Mouse (Mus musculus) 416B (cell line): ENCODE data around the gene Cux1.

ENCODE experiments used
- DNase-seq: peaks from one replicate; pipeline ENCODE4 v3.0.0; 2011; ENCODE audit warnings: low read depth

The Cux1 gene

GRCm38 (mm10) chr5:136535976-136536725 is 31.1 kb downstream of the Cux1 start:
- DNase-seq = no peak

- no peak for DNase-seq
Measured at GRCm38 (mm10) chr5:136535204-136535603, 32.1 kb downstream of the Cux1 start.

- peak; percentile 76 for DNase-seq
Measured at GRCm38 (mm10) chr5:136533371-136534276, 33.7 kb downstream of the Cux1 start.

GRCm38 (mm10) chr5:136531674-136532365 is 35.5 kb downstream of the Cux1 start:
- peak; percentile 93 for DNase-seq

DNA sequence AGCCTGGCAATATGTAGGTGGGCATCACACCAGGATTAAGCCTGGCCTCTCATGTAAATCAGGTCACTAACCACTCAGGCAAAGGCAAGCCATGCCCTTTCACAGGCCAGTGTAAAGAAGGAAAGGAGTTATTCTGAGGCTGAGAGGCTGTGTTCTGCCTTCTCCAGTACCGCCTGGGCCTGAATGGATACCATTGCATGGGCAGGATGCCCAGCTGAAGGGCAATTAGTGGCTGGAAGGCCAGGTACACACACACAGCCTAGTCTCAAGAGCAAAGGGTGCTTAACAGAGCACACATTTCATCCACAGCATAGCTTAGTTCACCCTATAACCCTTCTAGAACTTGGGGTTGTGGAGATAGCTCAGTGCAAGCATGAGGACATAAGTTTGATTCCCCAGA is 36.4 kb downstream of the Cux1 start:
- no peak for DNase-seq

DNA sequence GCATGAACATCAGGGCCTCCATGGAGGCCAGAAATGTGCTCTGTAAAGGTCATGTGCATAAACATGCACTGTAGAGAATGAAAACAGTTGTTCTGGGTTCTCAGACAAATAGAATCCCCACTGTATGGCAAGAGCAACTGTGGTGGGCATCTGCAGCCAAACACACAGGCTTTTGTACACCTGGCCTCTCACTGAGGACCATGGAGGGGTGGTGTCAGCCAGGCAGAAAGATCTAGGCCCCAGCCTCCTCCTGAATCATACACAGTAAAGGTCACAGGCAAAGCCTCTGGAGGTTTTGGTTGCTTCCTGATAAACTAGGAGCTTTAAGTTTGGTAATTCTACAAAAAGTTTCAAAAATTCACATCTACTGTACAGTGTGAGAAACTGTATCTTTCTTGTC is 38.1 kb downstream of the Cux1 start:
- DNase-seq = no peak

- DNase-seq = no peak
Measured at GRCm38 (mm10) chr5:136527871-136528270, 39.4 kb downstream of the Cux1 start.

- no peak for DNase-seq
Measured at GRCm38 (mm10) chr5:136526545-136526909, 40.8 kb downstream of the Cux1 start.

DNA sequence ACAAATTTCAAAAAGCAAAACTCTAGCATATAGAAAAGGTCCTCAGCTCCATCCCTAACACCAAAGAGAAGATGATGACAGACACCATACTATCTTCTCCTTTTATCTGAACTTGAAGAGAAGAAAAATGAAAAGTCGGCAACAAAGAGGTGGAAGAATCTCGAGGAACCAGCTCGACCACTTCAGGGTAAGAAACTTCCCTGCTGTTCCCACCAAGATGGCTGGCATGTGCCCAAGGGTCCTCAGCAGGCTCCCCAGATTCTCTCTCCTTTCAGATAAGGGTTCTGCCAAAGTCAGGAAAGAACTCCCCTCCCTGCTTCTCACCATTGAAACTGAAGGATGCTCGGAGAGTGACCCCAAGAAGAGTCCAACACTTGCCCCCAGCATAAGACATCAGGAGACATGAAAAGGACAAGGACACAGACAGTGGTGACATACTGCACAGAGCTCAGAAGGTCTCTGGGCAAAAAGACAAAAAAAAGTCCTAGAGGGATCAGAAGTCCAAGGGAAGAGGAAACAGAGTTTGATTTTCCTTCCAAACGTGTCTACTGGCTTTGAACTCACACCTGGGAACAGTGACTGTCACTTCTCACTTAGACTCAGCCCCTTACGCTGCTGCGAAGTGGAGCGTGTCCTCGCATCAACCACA is 41.3 kb downstream of the Cux1 start:
- no peak for DNase-seq

DNA sequence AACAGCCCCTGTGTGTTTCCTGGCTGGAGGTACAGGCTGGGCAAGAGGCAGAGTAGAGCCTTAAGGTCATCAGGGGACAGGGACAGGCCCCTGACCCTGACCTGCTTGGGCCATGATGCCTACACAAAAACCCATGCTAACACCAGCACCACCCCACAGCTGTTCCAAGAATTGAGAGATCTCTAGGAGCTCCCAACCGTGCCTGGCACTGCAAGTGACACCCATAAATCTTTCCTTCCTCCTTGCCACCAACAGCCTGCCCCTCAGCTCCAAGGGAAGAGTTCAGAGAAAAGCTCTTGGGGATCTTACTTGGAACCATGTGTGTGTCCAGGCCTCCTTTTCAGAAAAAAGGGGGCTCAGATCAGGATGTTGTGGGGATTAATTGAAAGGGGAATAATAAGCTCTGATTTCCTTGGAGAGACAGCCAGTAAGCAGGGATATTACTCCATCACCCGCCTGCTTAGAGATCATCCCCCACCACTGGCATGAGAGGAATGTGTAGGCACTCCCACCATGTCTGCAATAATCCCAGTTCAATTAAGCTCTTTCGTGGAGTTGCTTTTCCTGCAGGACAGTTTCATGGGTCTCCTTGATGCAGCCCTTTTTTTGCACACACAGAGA is 44.3 kb downstream of the Cux1 start:
- no peak for DNase-seq

GRCm38 (mm10) chr5:136521656-136522055 is 45.6 kb downstream of the Cux1 start:
- DNase-seq = no peak

- DNase-seq = peak; percentile 47
Measured at GRCm38 (mm10) chr5:136518648-136519437, 48.4 kb downstream of the Cux1 start.

DNA sequence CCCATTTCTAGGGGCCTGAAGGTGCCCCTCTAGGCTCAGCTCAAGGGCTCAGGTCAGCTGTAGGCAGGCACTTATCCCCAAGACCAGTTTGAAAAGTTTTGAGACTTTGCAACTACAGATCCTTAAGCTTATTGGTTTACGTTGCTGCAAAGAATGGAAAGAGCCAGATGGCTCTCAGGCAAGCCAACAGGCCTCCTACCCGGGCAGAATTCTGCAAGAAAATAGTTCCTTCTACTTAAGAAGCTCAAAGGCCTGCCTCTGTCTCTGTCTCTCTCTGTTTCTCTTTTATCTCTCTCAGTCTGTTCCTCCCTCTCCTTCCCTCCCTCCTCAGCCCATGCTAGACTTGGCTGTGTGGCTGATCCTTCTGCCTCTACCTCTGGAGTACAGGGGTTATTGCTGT is 49.8 kb downstream of the Cux1 start:
- no peak for DNase-seq

DNA sequence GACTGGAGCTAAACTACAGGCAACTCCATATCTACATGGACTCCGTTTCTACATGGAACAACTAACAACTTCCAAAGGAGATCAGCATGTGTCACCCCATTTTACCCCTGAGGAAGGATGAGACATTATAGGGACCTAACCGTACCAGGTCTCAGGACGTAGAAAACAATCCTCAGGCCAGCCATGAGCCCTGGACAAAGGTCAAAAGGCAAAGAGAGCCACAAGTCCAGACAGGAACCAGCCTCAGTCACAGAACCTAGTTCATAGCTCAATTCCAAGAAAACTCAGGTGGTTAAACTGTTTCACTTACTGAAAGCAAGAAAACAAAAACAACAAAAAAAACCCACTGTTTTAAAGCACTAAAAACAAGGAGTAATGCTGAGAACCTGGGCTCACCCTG is 50.7 kb downstream of the Cux1 start:
- no peak for DNase-seq

DNA sequence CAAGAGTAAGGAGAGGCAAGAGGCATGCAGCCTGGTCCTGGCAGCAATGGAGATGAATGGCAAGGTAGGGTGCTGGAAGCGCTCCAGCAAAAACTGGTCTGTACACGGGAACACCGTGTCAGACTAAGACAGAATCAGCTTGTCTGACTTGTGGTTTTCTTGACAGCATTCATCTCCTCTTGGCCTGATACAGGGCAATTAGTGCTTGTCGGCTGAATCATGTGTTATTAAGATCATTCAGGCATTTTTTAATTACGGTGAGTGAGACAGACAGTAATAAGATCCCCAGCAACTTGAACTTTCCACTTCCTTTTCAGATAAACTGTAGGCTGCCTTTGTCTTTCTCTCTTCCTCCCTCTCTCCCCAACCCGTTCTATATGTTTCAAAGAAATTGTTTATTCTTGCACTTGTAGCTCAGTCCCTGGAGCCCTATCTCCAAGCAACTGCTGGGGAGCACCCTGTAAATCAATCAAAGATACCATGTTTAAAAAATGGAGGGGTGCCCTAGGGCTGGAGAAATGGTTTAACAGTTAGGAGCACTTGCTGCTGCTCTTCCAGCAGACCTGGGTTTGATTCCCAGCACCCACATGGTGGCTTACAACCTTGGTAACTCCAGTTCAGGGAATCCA is 53.1 kb downstream of the Cux1 start:
- peak; percentile 36 for DNase-seq

DNA sequence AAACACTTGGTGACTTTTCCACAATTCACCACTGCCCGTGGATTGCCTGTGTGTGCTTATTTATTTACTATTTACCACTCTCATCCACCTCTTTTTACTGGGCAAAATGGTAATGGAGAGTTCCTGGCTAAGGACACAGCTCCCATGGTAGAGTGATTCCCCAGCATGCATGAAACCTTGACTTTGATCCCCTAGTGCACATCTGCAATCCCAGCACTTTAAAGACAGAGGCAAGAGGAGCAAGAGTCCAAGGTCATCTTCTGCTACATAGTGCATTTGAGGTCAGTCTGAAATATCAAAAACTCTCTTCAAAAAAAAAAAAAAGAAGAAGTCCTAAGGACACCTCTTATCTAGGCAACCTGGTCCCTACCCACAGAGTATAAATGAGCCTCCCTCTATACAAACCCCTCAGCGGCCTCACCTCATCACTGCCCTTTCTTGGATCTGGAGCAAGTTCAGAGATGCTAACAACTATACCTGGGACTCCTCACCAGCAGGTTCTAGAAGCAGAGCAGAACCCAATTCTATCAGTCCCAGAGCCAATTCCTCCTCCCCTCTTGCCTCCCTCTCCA is 55.1 kb downstream of the Cux1 start:
- DNase-seq = no peak

DNA sequence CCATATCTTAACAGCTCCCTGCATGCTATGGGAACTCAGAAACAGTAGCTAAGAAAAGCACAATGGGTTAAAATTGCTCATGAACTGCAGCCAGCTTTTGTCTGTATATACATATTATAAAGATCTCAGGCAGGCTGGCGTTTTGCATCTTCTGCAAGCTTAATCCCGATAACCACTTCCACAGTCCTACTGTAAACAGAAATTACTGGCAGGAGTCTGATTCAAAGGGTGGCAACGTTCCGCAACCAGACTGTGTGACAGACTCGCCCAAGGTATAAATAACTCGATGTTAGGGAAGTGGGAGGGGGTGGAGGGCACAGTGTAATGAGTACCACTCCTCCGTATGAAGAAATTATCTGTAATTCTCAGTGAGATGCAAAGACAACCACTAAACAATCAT is 55.9 kb downstream of the Cux1 start:
- DNase-seq = no peak

GRCm38 (mm10) chr5:136510609-136511008 is 56.7 kb downstream of the Cux1 start:
- no peak for DNase-seq

DNA sequence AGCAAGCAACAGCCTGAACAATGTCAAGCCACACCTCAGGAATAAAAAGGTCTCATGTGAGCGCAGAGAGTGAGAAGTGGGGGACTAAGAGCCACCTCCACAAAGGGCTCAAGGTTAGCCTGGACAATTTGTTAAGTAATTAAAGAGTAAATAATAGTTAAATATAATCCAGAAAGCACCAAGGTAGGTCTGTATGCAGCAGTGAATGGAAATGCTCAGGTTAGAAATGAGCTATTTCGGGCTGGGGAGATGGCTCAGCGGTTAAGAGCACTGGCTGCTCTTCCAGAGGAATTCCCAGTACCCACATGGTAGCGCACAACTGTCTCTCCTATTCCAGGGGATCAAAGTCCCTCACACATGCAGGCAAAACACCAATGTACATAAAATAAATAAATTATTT is 59.7 kb downstream of the Cux1 start:
- DNase-seq = no peak

DNA sequence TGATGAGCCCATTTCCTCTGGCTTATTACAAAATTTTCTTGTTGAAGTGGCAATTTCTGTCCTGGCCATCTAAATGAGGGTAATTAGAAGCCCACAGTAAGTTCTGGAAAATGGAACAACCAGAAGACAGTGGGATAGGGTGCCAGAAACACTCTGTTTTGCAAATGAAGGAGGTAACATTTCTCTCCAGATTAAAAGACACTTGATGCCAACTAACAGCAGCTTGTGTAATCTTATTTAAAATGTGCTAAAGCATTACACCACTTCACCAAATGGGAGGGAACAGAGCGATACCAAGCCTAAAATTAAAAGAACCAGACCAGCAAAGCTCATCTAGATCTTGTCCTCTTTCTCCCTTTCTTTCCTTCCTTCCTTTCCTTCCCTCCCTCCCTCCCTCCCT is 61.0 kb downstream of the Cux1 start:
- DNase-seq = no peak
